Mouse (Mus musculus): Measurements from ENCODE around the gene Hhex.
A peak's percentile ranks its signal among the peaks of the same experiment; 100 is the strongest.

The Hhex gene

GRCm38 (mm10) chr19:37455528-37455927, 20.9 kb downstream of the Hhex start:
- no peak for DNase-seq

- no peak for DNase-seq
Observed at GRCm38 (mm10) chr19:37455961-37456360, 21.4 kb downstream of the Hhex start.

DNA sequence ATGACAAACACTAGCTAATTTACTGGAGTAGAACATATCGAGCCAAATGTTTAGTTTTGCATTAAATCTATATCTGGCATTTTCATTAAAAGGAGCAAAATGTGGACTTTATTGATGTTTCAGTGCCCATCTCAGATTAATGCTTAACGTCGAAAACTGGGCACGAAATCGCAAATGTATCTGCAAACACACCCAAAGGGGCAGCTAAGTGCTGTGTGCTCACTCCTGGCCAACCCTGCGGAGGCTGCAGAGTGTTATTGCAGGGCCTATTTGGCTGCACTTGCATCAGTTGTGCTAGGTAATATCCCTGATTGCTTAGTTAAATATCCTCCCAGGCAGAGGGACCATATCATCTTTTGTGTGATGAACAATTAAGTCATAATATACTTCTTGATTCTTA, 23.4 kb downstream of the Hhex start:
- DNase-seq: no peak

DNA sequence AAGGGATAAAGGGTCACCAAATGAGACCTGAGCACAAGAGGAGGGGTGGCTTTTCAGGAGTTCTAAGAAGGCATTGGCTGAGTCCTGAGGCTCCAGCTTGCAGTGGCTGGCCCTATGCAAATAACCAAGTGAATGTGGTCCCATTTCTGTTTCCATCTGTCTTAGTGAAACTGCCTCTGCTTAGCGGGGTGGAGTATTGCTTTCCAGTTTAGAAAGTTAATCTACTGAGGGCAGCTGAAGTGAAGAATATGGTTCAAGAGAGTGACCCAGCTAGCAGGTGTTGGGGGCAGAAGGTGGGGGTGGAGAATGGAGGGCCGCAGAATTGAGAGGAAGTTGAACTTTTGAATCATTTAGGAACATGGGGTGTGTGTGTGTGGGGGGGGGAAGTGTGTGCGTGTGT, 31.8 kb downstream of the Hhex start:
- DNase-seq: no peak

- no peak for DNase-seq
Observed at GRCm38 (mm10) chr19:37466978-37467377, 32.4 kb downstream of the Hhex start.

- DNase-seq: no peak
Observed at GRCm38 (mm10) chr19:37468841-37469566, 34.4 kb downstream of the Hhex start.

DNA sequence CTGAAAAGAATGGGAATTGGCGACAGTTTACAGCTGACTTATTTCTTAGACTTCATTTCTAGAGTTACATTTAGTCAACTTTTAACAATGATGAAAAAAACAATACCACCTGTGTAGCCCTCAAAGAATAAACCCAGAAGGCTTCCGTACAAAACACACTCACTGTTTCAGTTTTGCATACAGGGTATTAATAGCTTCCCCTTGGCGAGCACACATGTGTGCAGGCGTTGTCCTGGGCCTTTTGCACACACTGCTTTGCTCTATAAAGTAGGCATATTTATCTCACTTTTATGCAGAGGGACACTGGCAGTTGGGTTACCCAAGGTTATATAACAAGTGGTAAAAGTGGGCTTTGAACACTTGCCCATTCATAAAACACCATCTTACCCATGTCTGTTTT, 37.1 kb downstream of the Hhex start:
- no peak for DNase-seq

GRCm38 (mm10) chr19:37472589-37472988, 38.0 kb downstream of the Hhex start:
- DNase-seq: no peak

DNA sequence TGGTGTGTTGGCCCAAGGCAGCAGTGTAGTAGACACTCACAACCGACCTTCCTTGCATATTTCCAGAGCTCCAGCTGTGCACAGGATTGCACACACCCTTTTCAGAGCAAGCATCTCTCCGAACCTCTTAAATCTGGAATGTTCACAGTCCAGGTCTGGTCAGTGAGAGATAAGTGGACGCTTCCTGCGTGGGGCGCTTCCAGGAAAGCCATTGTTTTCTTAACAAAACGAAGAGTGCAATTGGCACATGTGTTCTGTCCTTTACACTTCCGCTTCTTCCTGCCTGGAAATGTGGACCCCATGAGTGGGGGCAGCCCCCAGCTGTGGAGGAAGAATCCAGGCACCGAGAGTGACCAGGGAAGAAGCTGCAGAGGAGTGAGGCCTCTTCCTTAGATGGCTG, 47.1 kb downstream of the Hhex start:
- DNase-seq: peak; percentile 18 to 57

DNA sequence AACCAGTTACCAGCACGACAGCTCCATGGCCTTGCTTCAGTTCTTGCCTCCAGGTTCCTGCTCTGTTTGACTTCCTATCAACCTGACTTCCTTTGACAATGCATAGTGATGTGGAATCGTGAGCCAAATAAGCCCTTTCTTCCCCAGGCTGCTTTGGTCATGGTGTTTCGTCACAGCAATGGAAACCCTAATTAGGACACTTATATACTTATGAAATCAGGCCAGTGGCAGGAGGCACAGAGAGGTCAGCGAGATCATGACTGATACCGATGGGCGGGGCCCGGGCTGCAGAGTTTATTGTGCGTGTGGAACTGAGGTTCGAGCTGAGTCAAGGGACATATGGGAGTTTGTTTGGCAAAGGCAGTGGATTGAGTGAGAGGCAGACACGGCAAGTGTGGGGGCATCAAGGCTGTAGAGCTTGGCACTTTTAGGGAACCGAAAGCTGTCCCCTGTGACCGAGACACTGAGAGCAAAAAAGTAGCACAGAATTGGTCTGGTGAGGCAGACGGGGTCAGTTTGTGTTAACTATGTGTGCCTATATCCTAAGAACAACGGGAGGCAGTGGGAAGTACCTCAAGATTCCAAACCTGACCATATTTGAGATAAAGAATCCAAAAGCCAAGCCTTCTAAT, 48.1 kb downstream of the Hhex start:
- no peak for DNase-seq

GRCm38 (mm10) chr19:37484787-37485186, 50.2 kb downstream of the Hhex start:
- no peak for DNase-seq

DNA sequence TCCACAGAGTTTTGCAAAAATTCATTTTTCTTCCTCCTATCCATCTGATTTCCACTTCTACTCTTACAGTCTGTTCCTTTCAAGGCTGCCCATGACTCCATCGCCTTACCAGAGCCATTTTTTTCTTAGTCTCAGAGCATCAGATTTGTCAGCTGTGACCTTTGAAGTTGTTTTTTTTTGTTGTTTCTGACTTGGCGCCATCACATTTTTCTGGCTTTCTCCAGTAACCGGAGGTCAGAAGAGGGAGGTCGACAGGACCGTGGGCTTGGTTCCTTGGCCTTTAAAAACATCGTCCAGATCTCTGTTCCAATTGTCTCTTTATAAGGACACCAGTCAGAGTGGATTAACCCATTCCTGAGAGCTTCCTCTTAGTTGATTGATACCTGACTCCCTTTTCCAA, 52.2 kb downstream of the Hhex start:
- DNase-seq: no peak

DNA sequence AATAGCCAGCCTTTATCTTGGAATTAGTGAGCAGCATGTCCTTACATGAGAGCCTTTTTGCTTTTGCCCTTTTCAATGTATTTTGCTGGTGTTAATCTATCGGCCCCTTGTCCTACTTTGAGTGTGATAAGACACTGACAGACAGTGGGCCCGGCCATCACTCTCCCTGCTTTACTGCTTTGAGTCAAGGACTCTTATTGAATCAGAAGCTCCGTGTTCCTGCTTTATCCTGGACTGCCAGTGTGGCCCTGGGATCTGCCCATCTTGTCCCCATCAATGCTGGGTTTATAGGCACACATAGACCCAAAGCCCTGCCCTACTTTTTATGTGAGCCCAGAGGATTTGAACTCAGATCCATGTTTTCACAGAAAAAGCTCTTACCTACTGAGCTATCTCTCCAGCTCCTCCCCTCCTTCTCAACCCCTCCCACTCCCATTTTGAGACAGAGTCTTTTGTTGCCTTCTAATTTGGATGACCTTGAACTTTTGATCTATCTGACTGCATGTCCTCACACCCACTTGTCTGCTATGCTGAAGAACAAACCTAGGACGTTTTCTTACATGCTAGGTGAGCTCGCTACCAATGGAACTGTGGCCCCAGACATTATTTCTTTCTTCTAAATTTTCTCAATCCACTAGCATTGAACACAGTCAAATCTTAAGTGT, 53.3 kb downstream of the Hhex start:
- no peak for DNase-seq

GRCm38 (mm10) chr19:37488608-37489262, 54.1 kb downstream of the Hhex start:
- DNase-seq: no peak

All from kidney, postnatal 25 days (tissue).